Mouse (Mus musculus) intestine, embryonic 16.5 days (tissue): Measurements from ENCODE around the gene F11r. TPM values are rescaled to one million over a fixed set of nuclear protein-coding genes. Genes with fewer than 3 reads are reported as not detected.

Experiments
- ATAC-seq: fragments of 200-750 bp; cut with Nextera tagmentation; 2 replicates; pipeline ENCODE4 v1.8.0; 2017; ENCODE audit warnings: moderate TSS enrichment, moderate library complexity
- H3K27ac ChIP-seq: fragments of 300-500 bp; sonication (generic); 2 replicates; pipeline ENCODE4 v1.5.1; 2014; ENCODE audit warnings: mild to moderate bottlenecking, low read length
- H3K27me3 ChIP-seq: fragments of 300-500 bp; sonication (generic); replicated peaks from 2 replicates; pipeline ENCODE4 v1.6.1; 2014; ENCODE audit warnings: low read length, control low read depth, mixed read lengths; ENCODE audit not compliant: control insufficient read depth, insufficient read depth
- H3K36me3 ChIP-seq: fragments of 300-500 bp; sonication (generic); 2 replicates; pipeline ENCODE4 v1.6.1; 2014; ENCODE audit warnings: low read length, control low read depth; ENCODE audit not compliant: control insufficient read depth, insufficient read depth
- H3K4me1 ChIP-seq: fragments of 300-500 bp; sonication (generic); 2 replicates; pipeline ENCODE4 v1.6.1; 2014; ENCODE audit warnings: low read length, control low read depth, mixed read lengths; ENCODE audit not compliant: control insufficient read depth, insufficient read depth
- H3K4me2 ChIP-seq: fragments of 300-500 bp; sonication (generic); 2 replicates; pipeline ENCODE4 v1.6.1; 2014; ENCODE audit warnings: low read depth, low read length, control low read depth
- H3K4me3 ChIP-seq: fragments of 300-500 bp; sonication (generic); 2 replicates; pipeline ENCODE4 v1.5.1; 2014; ENCODE audit warnings: mild to moderate bottlenecking, low read length
- H3K9ac ChIP-seq: fragments of 300-500 bp; sonication (generic); 2 replicates; pipeline ENCODE4 v1.6.1; 2014; ENCODE audit warnings: low read depth, low read length
- H3K9me3 ChIP-seq: fragments of 300-500 bp; sonication (generic); 2 replicates; pipeline ENCODE4 v1.6.1; 2016; ENCODE audit warnings: low read length, control low read depth; ENCODE audit not compliant: control insufficient read depth
- WGBS: fragments of 180-500 bp; shearing (Covaris S2); extraction: QIAGEN DNeasy Blood & Tissue Kit; methylation state at CpG from one replicate; pipeline ENCODE4 v1.1.7; 2014; 5-methylcytosine and 5-hydroxymethylcytosine counted together
- polyA plus RNA-seq: library from polyadenylated mRNA; unstranded; fragments of >200 nt; fragmentation: Nextera tagmentation; extraction: Ambion mirVana; gene quantifications from 2 replicates; pipeline ENCODE4 v1.2.1, GENCODE M21; 2015

Gene F11r
- polyA plus RNA-seq, 1 experiment from 2014 or later = 108 TPM

DNA sequence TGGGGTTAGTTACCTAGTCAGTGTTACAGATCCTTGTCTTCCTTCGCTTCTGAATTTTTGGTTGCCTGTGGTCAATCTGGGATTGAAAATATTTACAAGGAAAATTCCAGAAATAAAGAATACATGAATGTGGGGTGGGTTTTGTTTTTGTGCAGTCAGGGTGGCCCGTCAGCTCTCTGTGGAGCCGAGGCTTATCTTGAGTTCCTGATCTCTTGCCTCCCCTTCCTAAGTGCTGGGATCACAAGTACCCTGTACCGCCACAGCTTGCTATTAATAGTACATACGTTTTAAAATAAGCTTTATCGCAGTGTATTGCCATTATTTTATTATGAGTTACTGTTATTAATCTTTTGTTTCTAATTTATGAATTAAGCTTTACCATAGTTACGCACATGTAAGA is 9.5 kb downstream of the F11r start:
- 57% methylated on average over 7 of the region's 7 CpGs for WGBS
- ATAC-seq = no peak
- Histone ChIP-seq H3K4me2 (no peak overlapping the region), H3K36me3 (no peaks in the 10 kb centered on the region), H3K9ac (no peak overlapping the region), H3K27me3 (no peaks in the 10 kb centered on the region), H3K4me3 (no peak overlapping the region), H3K4me1 (peaks cover 8% of the 10 kb centered on the region), H3K27ac (no peak overlapping the region), H3K9me3 (0 out of 2 replicates have a peak, but pooled peaks cover 2% of the 10 kb centered on the region)

- H3K27ac ChIP-seq = no peak overlapping the region
- no peak overlapping the region for H3K4me3 ChIP-seq
- H3K4me2 ChIP-seq = no peak overlapping the region
Measured at GRCm38 (mm10) chr1:171447692-171448091, 10.4 kb downstream of the F11r start.

DNA sequence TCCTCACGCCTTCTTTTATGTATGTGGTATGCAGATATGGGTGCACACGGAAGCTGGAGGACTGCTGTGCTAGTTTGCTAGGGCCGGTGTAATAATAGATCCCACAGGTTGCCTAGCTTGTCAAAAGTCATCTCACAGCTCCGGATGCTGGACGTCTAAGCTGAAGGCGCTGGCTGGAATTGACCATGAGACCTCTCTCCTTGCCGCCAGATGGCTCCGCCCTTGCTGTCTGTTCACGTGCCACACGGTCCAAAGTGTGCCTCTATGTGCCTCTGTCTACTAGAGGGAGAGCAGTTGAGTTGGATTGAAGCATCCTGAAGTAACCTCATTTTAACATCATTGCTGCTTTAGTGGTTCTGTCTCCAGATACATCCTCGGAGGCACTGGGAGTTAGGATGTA is 12.7 kb downstream of the F11r start:
- Histone ChIP-seq H3K4me1 (peaks cover 7% of the 10 kb centered on the region; the same call in 1 of the 2 replicates), H3K4me3 (no peak overlapping the region), H3K9me3 (0 out of 2 replicates have a peak, but pooled peaks cover 2% of the 10 kb centered on the region), H3K4me2 (no peak overlapping the region), H3K27me3 (no peaks in the 10 kb centered on the region), H3K27ac (no peak overlapping the region), H3K36me3 (no peaks in the 10 kb centered on the region), H3K9ac (no peak overlapping the region)
- no peak for ATAC-seq
- WGBS = 74% methylated on average over 11 of the region's 11 CpGs

More at GRCm38 (mm10) chr1:171447692-171448091, 10.4 kb downstream of the F11r start:
- no peak overlapping the region for H3K9ac ChIP-seq
- H3K27me3 ChIP-seq = no peaks in the 10 kb centered on the region
- H3K9me3 ChIP-seq = 0 out of 2 replicates have a peak, but pooled peaks cover 2% of the 10 kb centered on the region
- WGBS = 35% methylated on average over 10 of the region's 10 CpGs
- no peaks in the 10 kb centered on the region for H3K36me3 ChIP-seq
- peaks cover 8% of the 10 kb centered on the region for H3K4me1 ChIP-seq
- ATAC-seq = no peak

- Histone ChIP-seq H3K9ac (no peak overlapping the region), H3K4me2 (no peak overlapping the region), H3K27me3 (no peaks in the 10 kb centered on the region), H3K4me1 (peaks cover 7% of the 10 kb centered on the region; the same call in 1 of the 2 replicates), H3K36me3 (no peaks in the 10 kb centered on the region), H3K4me3 (no peak overlapping the region), H3K9me3 (0 out of 2 replicates have a peak, but pooled peaks cover 2% of the 10 kb centered on the region), H3K27ac (no peak overlapping the region)
- 64% methylated on average over 10 of the region's 10 CpGs for WGBS
- no peak for ATAC-seq
Measured at GRCm38 (mm10) chr1:171451001-171451400, 13.7 kb downstream of the F11r start.

- H3K27me3 ChIP-seq = no peaks in the 10 kb centered on the region
- H3K4me2 ChIP-seq = no peak overlapping the region
- no peaks in the 10 kb centered on the region for H3K9me3 ChIP-seq
- no peak overlapping the region for H3K9ac ChIP-seq
- no peak overlapping the region for H3K27ac ChIP-seq
- H3K4me1 ChIP-seq = 0 out of 2 replicates have a peak, but pooled peaks cover 5% of the 10 kb centered on the region
- ATAC-seq = no peak
- WGBS = 57% methylated on average over 5 of the region's 5 CpGs
- H3K36me3 ChIP-seq = no peaks in the 10 kb centered on the region
- H3K4me3 ChIP-seq = no peak overlapping the region
Measured at GRCm38 (mm10) chr1:171452522-171452921, 15.2 kb downstream of the F11r start.

DNA sequence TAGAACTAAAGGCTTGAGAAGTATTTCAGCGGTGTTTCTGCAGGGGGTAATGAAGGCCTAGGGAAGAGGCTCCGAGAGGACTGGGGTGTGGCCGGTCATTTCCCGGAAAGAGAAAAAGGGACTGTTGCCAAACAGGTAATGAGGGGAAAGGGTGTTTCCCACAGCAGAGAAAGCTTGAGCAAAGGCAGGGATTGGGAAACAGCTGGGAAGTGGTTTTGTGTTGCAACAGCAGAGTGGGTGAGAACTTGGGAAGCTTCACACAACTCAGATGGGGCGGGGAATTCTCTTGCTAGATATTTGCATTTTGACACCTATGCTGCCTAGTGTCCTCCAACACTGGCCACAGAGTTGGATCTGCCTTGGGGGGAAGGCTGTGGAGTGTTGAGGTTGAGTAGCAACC is 15.6 kb downstream of the F11r start:
- 77% methylated on average over 5 of the region's 5 CpGs for WGBS

GRCm38 (mm10) chr1:171454926-171455325 is 17.6 kb downstream of the F11r start:
- no peak overlapping the region for H3K27ac ChIP-seq
- no peaks in the 10 kb centered on the region for H3K9me3 ChIP-seq
- H3K4me3 ChIP-seq = no peak overlapping the region
- 0 out of 2 replicates have a peak, but pooled peaks cover 5% of the 10 kb centered on the region for H3K4me1 ChIP-seq
- no peaks in the 10 kb centered on the region for H3K27me3 ChIP-seq
- no peak overlapping the region for H3K4me2 ChIP-seq
- H3K36me3 ChIP-seq = no peaks in the 10 kb centered on the region
- ATAC-seq = no peak
- 83% methylated on average over 6 of the region's 6 CpGs for WGBS
- H3K9ac ChIP-seq = no peak overlapping the region

More for the DNA sequence above, 15.6 kb downstream of the F11r start:
- no peak overlapping the region; the same call in 1 of the 2 replicates for H3K27ac ChIP-seq
- no peak overlapping the region for H3K4me3 ChIP-seq
- no peaks in the 10 kb centered on the region for H3K9me3 ChIP-seq
- no peak overlapping the region for H3K9ac ChIP-seq
- no peaks in the 10 kb centered on the region for H3K36me3 ChIP-seq
- no peaks in the 10 kb centered on the region for H3K27me3 ChIP-seq
- 0 out of 2 replicates have a peak, but pooled peaks cover 5% of the 10 kb centered on the region for H3K4me1 ChIP-seq
- H3K4me2 ChIP-seq = no peak overlapping the region
- peak; percentile 27; the same call in 1 of the 2 replicates for ATAC-seq

DNA sequence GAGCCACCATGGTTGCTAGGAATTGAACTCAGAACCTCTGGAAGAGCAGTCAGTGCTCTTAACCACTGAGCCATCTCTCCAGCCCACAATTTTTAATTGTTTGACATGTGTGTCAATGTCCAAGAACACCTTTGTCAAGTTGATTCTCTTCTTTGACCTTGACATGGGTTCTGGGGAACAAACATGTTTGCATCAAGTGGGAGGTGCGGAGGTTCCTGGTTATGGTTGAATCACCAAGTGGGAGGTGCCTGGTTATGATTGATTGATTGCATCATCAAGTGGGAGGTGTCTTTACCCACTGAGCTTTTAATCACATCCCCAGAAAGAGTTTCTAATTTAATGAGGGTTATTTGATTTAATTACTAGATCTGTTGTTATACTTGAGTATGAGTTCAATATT is 20.2 kb downstream of the F11r start:
- H3K36me3 ChIP-seq = peaks cover 8% of the 10 kb centered on the region; the same call in 1 of the 2 replicates
- no peaks in the 10 kb centered on the region for H3K9me3 ChIP-seq
- H3K27ac ChIP-seq = no peak overlapping the region
- H3K4me3 ChIP-seq = no peak overlapping the region
- whole genome bisulfite sequencing = 97% methylated on average over 1 of the region's 1 CpGs
- H3K27me3 ChIP-seq = no peaks in the 10 kb centered on the region
- no peak overlapping the region for H3K4me2 ChIP-seq
- 0 out of 2 replicates have a peak, but pooled peaks cover 5% of the 10 kb centered on the region for H3K4me1 ChIP-seq
- no peak for ATAC-seq
- no peak overlapping the region for H3K9ac ChIP-seq

DNA sequence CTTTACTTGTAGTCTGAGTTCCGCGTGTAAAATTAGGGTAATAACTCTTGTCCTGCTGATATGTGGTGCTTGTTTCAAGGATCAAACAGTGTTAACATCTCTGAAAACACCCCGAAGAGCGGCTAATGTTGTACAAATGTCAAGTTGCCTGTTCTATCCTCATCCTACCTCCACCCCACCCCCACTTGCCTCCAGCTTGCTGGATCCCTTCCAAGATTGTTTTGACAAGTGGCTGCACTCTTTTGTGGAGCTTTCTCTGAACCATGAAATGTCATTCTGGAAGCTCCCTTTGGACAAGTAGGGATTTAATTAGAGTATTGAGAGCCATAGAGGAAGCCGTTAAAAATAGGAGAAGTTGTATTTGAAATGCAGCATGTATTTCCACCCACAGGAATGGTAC is 22.5 kb downstream of the F11r start:
- Histone ChIP-seq H3K27ac (no peak overlapping the region), H3K4me2 (no peak overlapping the region), H3K4me3 (no peak overlapping the region), H3K27me3 (no peaks in the 10 kb centered on the region), H3K36me3 (peaks cover 12% of the 10 kb centered on the region; the same call in 1 of the 2 replicates), H3K9ac (no peak overlapping the region), H3K9me3 (no peaks in the 10 kb centered on the region), H3K4me1 (no peaks in the 10 kb centered on the region; the same call in 1 of the 2 replicates)
- no peak for ATAC-seq
- WGBS = 57% methylated on average over 5 of the region's 5 CpGs
